Mouse (Mus musculus): ENCODE data around the gene Nrd1. TPM values are rescaled to one million over a fixed set of nuclear protein-coding genes. Genes with fewer than 3 reads are reported as not detected.

The Nrd1 gene
- polyA plus RNA-seq, 1 experiment = 161 TPM

DNA sequence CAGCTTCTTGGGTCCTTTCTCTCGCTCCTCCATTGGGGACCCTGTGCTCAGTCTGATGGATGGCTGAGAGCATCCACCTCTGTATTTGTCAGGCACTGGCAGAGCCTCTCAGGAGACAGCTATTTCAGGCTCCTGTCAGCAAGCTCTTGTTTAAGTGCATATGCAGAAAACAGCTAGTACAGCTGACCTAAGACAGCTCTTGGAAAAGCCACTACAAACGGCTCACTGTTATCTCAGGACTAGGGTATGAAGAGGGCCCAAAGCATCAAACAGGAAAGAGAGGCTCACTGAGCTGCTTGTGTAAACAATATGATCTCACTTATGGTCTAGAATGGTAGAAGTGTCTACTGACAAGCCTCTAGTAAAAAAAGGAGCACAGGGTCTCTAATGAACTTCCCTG, 93.8 kb downstream of the Nrd1 start:
- WGBS = 69% methylated on average over 2 of the region's 2 CpGs
- no peak overlapping the region for H3K27ac ChIP-seq (ENCODE audit: insufficient read depth, low read depth, low read length)

DNA sequence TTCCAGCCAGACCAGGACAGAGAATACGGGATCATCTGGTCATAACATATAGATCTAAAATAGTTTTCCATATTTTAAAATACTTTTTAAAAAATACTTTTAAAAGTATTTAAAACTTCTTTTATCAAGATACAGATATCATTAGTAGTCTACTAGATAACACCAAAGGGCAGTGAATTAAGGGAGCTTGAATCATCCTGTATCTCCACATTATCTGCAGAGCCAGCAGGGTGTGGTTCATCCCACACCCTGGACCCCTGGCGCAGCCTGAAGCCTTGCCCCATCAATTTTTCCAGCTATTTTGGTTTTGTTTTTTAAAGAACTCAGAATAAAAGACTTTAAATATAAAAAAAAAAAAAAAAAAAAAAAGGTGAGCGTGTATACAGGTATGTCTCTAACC, 98.4 kb downstream of the Nrd1 start:
- peaks cover 3% of the 10 kb centered on the region; the same call in 1 of the 2 replicates for H3K4me1 ChIP-seq (ENCODE audit: control insufficient read depth, insufficient read depth, low read length)
- 95% methylated on average over 3 of the region's 3 CpGs for WGBS
- H3K27ac ChIP-seq (ENCODE audit: insufficient read depth, low read depth, low read length) = no peak overlapping the region
- TF ChIP-seq CTCF (IDR thresholded peaks at IDR 0.05; ENCODE audit: insufficient read depth, low read depth, low read length) (no peak), POLR2A (IDR thresholded peaks at IDR 0.05; ENCODE audit: insufficient read depth, low read depth, low read length) (no peak)
- no peak overlapping the region for H3K4me3 ChIP-seq (ENCODE audit: insufficient read depth, low read depth, low read length)

More for the DNA sequence above, 93.8 kb downstream of the Nrd1 start:
- no peak overlapping the region for H3K4me3 ChIP-seq (ENCODE audit: insufficient read depth, low read depth, low read length)
- no peak for TF ChIP-seq CTCF (IDR thresholded peaks at IDR 0.05; ENCODE audit: insufficient read depth, low read depth, low read length)
- no peak for TF ChIP-seq POLR2A (IDR thresholded peaks at IDR 0.05; ENCODE audit: insufficient read depth, low read depth, low read length)
- H3K4me1 ChIP-seq (ENCODE audit: control insufficient read depth, insufficient read depth, low read length) = peaks cover 3% of the 10 kb centered on the region; the same call in 1 of the 2 replicates

DNA sequence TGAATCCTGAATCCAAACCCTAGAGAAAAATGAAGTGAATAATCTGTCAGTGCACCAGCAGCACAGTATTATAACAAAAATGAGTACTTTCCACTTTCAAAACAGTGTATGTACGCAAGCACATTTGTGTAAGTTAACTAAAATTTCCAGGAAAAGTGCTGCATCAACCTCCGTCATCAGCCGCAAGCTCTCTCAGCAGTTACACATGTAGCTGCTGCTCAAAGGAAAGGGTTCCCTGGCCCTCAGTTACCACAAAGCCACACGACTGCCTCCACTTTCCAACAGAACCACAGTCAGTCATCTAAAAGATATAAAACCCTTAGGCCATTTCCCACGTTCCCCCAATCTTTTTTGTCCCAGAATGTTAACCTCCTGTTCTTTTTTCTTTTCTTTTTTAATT, 102.1 kb downstream of the Nrd1 start:
- TF ChIP-seq CTCF (IDR thresholded peaks at IDR 0.05; ENCODE audit: insufficient read depth, low read depth, low read length) (no peak), POLR2A (IDR thresholded peaks at IDR 0.05; ENCODE audit: insufficient read depth, low read depth, low read length) (no peak)
- H3K4me3 ChIP-seq (ENCODE audit: insufficient read depth, low read depth, low read length) = no peak overlapping the region
- 83% methylated on average over 5 of the region's 5 CpGs for WGBS
- H3K4me1 ChIP-seq (ENCODE audit: control insufficient read depth, insufficient read depth, low read length) = no peaks in the 10 kb centered on the region
- no peak overlapping the region for H3K27ac ChIP-seq (ENCODE audit: insufficient read depth, low read depth, low read length)

DNA sequence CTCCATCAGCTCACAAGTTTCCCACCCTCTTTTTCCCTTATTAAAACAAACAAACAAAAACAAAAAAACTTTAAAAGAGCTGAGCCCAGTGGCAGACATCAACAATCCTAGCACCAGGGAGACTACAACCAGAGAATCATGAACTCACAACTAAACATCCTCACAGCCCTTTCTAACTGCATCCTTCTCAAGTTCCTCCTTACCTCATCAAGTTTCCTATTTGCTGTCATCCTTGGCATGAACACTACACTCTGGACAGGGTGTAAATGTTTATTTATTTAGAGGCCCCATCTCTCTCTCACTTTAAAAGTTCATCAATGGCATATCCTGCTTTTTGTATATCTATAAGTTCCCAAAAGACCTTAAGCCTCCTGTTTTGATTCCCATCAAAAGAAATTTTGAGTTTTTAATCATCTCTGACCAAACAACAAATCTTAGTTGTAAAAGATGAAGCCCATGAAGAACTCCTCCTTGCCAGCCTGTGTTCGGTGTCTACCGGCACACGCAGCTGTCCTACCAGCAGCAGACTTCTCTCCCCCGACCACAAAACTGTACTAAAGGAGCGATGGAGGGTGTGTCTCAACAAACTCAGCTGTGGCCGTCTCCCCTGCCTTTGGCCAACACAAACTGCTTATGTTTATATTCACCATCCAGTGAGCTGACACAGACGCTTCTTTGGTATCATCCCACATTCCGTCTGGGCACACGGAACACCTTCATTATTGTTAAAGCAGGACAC, 102.9 kb downstream of the Nrd1 start:
- H3K4me3 ChIP-seq (ENCODE audit: insufficient read depth, low read depth, low read length) = no peak overlapping the region
- WGBS = 82% methylated on average over 9 of the region's 9 CpGs
- no peak for TF ChIP-seq POLR2A (IDR thresholded peaks at IDR 0.05; ENCODE audit: insufficient read depth, low read depth, low read length)
- no peak overlapping the region for H3K27ac ChIP-seq (ENCODE audit: insufficient read depth, low read depth, low read length)
- no peaks in the 10 kb centered on the region for H3K4me1 ChIP-seq (ENCODE audit: control insufficient read depth, insufficient read depth, low read length)

DNA sequence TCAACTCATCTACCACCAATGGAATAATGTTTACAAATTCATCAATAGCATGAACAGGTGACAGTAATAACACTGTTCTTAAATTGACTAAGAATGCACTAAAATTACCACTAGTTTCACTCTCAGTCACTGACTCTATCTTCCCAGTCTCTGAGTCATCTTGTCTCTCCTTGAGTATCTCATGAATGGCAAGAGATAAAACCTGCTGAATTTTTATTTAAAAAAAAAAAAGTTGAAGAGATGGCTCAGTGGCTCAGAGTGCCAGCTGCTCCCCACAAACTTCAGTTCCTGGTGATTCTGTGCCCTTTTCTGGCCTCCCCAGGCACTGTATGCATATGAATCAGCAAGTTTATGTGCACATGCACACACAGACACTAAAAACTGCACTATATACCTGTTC, 104.8 kb downstream of the Nrd1 start:
- TF ChIP-seq CTCF (IDR thresholded peaks at IDR 0.05; ENCODE audit: insufficient read depth, low read depth, low read length) = no peak
- no peak for TF ChIP-seq POLR2A (IDR thresholded peaks at IDR 0.05; ENCODE audit: insufficient read depth, low read depth, low read length)
- H3K4me1 ChIP-seq (ENCODE audit: control insufficient read depth, insufficient read depth, low read length) = no peaks in the 10 kb centered on the region
- H3K4me3 ChIP-seq (ENCODE audit: insufficient read depth, low read depth, low read length) = no peak overlapping the region
- no peak overlapping the region for H3K27ac ChIP-seq (ENCODE audit: insufficient read depth, low read depth, low read length)

DNA sequence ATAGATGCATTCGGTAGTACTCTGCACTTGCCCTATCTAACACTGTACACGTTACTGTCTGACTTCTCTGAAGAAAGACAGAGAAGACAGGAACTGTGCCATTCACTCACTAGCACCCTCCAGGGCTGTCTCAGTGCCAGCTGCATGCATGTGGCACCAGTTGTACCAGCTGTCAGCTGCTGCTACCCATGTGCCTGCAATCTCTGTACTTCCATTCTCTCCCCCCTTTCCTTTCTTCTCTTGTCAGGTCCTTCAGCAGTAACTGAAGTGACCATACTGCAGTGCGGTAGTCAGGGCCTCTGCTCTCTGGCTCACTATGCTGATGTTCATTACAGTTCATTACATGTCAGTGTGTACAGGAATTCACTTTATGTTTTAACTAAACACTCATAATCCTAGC, 105.6 kb downstream of the Nrd1 start:
- H3K4me1 ChIP-seq (ENCODE audit: control insufficient read depth, insufficient read depth, low read length) = no peaks in the 10 kb centered on the region
- WGBS = 42% methylated on average over 3 of the region's 3 CpGs
- no peak overlapping the region for H3K4me3 ChIP-seq (ENCODE audit: insufficient read depth, low read depth, low read length)
- no peak overlapping the region for H3K27ac ChIP-seq (ENCODE audit: insufficient read depth, low read depth, low read length)
- TF ChIP-seq POLR2A (IDR thresholded peaks at IDR 0.05; ENCODE audit: insufficient read depth, low read depth, low read length) (no peak), CTCF (IDR thresholded peaks at IDR 0.05; ENCODE audit: insufficient read depth, low read depth, low read length) (no peak)

DNA sequence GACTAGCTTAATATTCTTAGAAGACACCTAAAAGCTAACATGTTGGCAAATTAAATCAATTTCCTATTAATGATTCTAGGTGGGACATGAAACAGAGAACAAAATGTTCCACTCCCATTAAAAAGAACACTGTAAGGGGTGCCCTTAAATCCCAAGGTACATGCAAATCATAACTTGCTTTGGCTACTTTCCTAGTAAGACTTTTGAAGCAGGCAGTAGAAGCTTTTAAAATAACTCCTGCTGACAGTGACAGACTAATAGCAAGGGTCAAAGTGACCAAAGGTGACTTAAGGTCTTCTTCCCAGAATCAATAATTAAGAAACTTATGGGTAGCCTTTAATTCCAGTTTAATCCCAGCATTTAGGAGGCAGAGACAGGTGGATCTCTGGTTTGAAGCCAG, 106.1 kb downstream of the Nrd1 start:
- TF ChIP-seq CTCF (IDR thresholded peaks at IDR 0.05; ENCODE audit: insufficient read depth, low read depth, low read length) = no peak
- TF ChIP-seq POLR2A (IDR thresholded peaks at IDR 0.05; ENCODE audit: insufficient read depth, low read depth, low read length) = no peak
- Histone ChIP-seq H3K4me3 (ENCODE audit: insufficient read depth, low read depth, low read length) (no peak overlapping the region), H3K4me1 (ENCODE audit: control insufficient read depth, insufficient read depth, low read length) (no peaks in the 10 kb centered on the region), H3K27ac (ENCODE audit: insufficient read depth, low read depth, low read length) (no peak overlapping the region)

DNA sequence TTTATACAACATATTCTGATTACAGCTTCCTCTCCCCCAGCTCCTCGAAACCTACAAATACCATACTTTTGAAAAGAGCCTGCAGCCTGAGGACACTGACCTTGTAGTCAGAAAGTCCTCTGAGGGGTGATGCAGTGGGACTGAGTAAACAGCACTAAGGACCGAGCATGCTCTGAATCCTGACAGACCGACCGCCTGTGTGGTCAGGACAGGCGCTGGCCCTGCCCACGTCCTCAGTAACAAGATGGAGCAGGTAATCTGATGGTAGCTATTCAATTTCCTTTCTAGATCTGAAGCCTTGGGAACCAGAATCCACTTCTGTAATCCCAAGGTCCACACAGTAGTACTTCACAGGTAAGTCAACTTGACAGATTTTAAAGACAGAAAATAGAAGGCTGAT, 108.6 kb downstream of the Nrd1 start:
- no peak for TF ChIP-seq CTCF (IDR thresholded peaks at IDR 0.05; ENCODE audit: insufficient read depth, low read depth, low read length)
- TF ChIP-seq POLR2A (IDR thresholded peaks at IDR 0.05; ENCODE audit: insufficient read depth, low read depth, low read length) = no peak
- WGBS = 92% methylated on average over 6 of the region's 6 CpGs
- H3K4me1 ChIP-seq (ENCODE audit: control insufficient read depth, insufficient read depth, low read length) = no peaks in the 10 kb centered on the region
- H3K27ac ChIP-seq (ENCODE audit: insufficient read depth, low read depth, low read length) = no peak overlapping the region
- no peak overlapping the region for H3K4me3 ChIP-seq (ENCODE audit: insufficient read depth, low read depth, low read length)

DNA sequence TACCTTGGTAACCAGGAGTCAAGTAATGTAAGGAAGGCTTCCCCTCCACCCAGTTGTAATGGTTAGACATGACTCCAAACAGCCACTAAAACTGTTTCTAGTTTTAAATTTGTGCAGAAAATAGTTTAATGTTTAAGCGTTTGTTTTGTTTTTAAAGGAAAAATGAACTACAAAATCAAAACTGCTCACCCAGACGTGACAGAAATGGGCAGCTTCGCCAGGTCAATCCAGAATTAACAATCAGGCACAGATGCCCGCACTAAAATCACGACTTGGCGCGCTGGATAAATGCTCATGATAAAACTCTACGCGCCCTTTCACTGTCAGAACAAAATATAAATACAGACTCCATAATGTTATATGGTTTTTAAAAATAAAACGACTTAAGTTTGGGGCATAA, 109.2 kb downstream of the Nrd1 start:
- H3K4me1 ChIP-seq (ENCODE audit: control insufficient read depth, insufficient read depth, low read length) = no peaks in the 10 kb centered on the region
- no peak overlapping the region for H3K27ac ChIP-seq (ENCODE audit: insufficient read depth, low read depth, low read length)
- WGBS = 92% methylated on average over 10 of the region's 10 CpGs
- no peak for TF ChIP-seq POLR2A (IDR thresholded peaks at IDR 0.05; ENCODE audit: insufficient read depth, low read depth, low read length)
- TF ChIP-seq CTCF (IDR thresholded peaks at IDR 0.05; ENCODE audit: insufficient read depth, low read depth, low read length) = no peak
- no peak overlapping the region for H3K4me3 ChIP-seq (ENCODE audit: insufficient read depth, low read depth, low read length)

DNA sequence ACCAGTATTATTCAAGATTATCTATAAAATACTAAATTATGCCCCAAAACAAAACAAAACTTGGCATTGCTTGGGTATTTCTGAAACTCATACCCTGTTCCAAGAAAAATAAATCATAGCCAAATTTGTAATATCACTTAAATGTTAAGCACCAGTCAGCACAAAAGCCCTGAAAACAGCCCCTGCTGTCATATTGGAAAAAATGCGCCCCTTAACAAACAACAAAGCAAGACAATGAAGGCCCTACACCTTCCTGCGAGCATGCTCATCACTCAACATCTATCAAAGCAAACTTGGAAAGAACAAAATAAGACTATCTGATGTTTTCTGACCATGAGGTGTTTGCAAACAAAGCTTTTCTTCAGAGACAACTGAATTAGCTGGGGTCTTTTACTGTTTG, 110.5 kb downstream of the Nrd1 start:
- 93% methylated on average over 2 of the region's 2 CpGs for WGBS
- Histone ChIP-seq H3K27ac (ENCODE audit: insufficient read depth, low read depth, low read length) (no peak overlapping the region), H3K4me1 (ENCODE audit: control insufficient read depth, insufficient read depth, low read length) (no peaks in the 10 kb centered on the region), H3K4me3 (ENCODE audit: insufficient read depth, low read depth, low read length) (no peak overlapping the region)
- TF ChIP-seq CTCF (IDR thresholded peaks at IDR 0.05; ENCODE audit: insufficient read depth, low read depth, low read length) (no peak), POLR2A (IDR thresholded peaks at IDR 0.05; ENCODE audit: insufficient read depth, low read depth, low read length) (no peak)

Other genes starting within 250 kb of the Nrd1 start
- gene Zfyve9, start 219.9 kb upstream of the Nrd1 start, polyA plus RNA-seq (2012; ENCODE audit: insufficient read depth, insufficient read length, low replicate concordance, missing spikeins) = 65.1 TPM in 1 of 2 replicates, not detected in the other
- gene Btf3l4, start 167.0 kb upstream of the Nrd1 start, polyA plus RNA-seq (2012; ENCODE audit: insufficient read depth, insufficient read length, low replicate concordance, missing spikeins) = not detected in 2 replicates
- gene Txndc12, start 166.1 kb upstream of the Nrd1 start, polyA plus RNA-seq (2012; ENCODE audit: insufficient read depth, insufficient read length, low replicate concordance, missing spikeins) = not detected in 2 replicates
- gene Kti12, start 152.9 kb upstream of the Nrd1 start, polyA plus RNA-seq (2012; ENCODE audit: insufficient read depth, insufficient read length, low replicate concordance, missing spikeins) = not detected in 2 replicates
- gene A730015C16Rik, start 152.0 kb upstream of the Nrd1 start, polyA plus RNA-seq (2012; ENCODE audit: insufficient read depth, insufficient read length, low replicate concordance, missing spikeins) = not detected in 2 replicates
- gene Rab3b, start 121.6 kb upstream of the Nrd1 start, polyA plus RNA-seq (2012; ENCODE audit: insufficient read depth, insufficient read length, low replicate concordance, missing spikeins) = 395 TPM in 1 of 2 replicates, not detected in the other
- gene Osbpl9, start 201.6 kb downstream of the Nrd1 start, polyA plus RNA-seq (2012; ENCODE audit: insufficient read depth, insufficient read length, low replicate concordance, missing spikeins) = not detected in 2 replicates
- gene Calr4, start 233.8 kb downstream of the Nrd1 start, polyA plus RNA-seq (2012; ENCODE audit: insufficient read depth, insufficient read length, low replicate concordance, missing spikeins) = not detected in 2 replicates

Measured in olfactory bulb, adult 2 months (tissue).